In genomic region chr10:79649070-79649751, GRCm38 (mm10) we compare ENCODE assay signal across 8 mouse cellular contexts. TPM values are rescaled to one million over a fixed set of nuclear protein-coding genes. Genes with fewer than 3 reads are reported as not detected.
DNase-seq lines count a peak whose midpoint lies in the region; ATAC-seq and TF ChIP-seq lines count a peak whose summit lies in the region.

No protein-coding gene starts in this region.

- 25% methylated on average over 7 of the region's 7 CpGs for WGBS in liver, adult 2 months
- WGBS in neural tube, embryonic 12.5 days: 29% methylated on average over 7 of the region's 7 CpGs

- H3K27me3 ChIP-seq in liver, adult 2 months (ENCODE audit: control insufficient read depth, insufficient read depth, low read length): no peaks in the 10 kb centered on the region
- H3K27me3 ChIP-seq in neural tube, embryonic 12.5 days (replicated peaks): no peaks in the 10 kb centered on the region

- no peak for TF ChIP-seq POLR2A in cortical plate, adult 2 months (IDR thresholded peaks at IDR 0.05; ENCODE audit: extremely low read depth, insufficient read depth, low read length)
- no peak for TF ChIP-seq POLR2A in liver, adult 2 months (IDR thresholded peaks at IDR 0.05; ENCODE audit: extremely low read depth, insufficient read depth, low read length)

- peak; percentile 71 for DNase-seq in CD4-positive helper T cell, adult 2 months (ENCODE audit: low read depth, low spot score)
- peak; percentile 51 to 77 for DNase-seq in gastrocnemius, postnatal 36 days
- peak; percentile 73 for DNase-seq in kidney, adult 9 months
- DNase-seq in liver, adult 2 months (ENCODE audit: extremely low read depth, low read depth, low spot score): peak; percentile 41
- DNase-seq in testis, postnatal 14 days (ENCODE audit: low spot score): peak; percentile 60

- no peaks in the 10 kb centered on the region for H3K4me1 ChIP-seq in cortical plate, adult 2 months (ENCODE audit: control insufficient read depth, insufficient read depth, low read length)
- no peaks in the 10 kb centered on the region for H3K4me1 ChIP-seq in liver, adult 2 months (ENCODE audit: control insufficient read depth, insufficient read depth, low read length)
- H3K4me1 ChIP-seq in neural tube, embryonic 12.5 days: no peaks in the 10 kb centered on the region

- H3K9me3 ChIP-seq in neural tube, embryonic 12.5 days: no peaks in the 10 kb centered on the region

- ATAC-seq in activated CD4-positive, CD25-positive, alpha-beta regulatory T cell, adult 4 months: peak; percentile 49
- ATAC-seq in neural tube, embryonic 12.5 days (ENCODE audit: low FRiP score, low read depth): peak; percentile 71; the same call in 1 of the 2 replicates

- no peak overlapping the region for H3K27ac ChIP-seq in cortical plate, adult 2 months (ENCODE audit: insufficient read depth, low read length)
- no peak overlapping the region for H3K27ac ChIP-seq in liver, adult 2 months (replicated peaks; ENCODE audit: insufficient read depth, low read depth, low read length)
- no peak overlapping the region for H3K27ac ChIP-seq in neural tube, embryonic 12.5 days

- H3K4me2 ChIP-seq in neural tube, embryonic 12.5 days (replicated peaks): no peak overlapping the region

- no peak overlapping the region for H3K9ac ChIP-seq in liver, adult 2 months (ENCODE audit: low read depth, low read length)
- H3K9ac ChIP-seq in neural tube, embryonic 12.5 days: no peak overlapping the region

- H3K36me3 ChIP-seq in liver, adult 2 months (ENCODE audit: control insufficient read depth, insufficient read depth, low read length): no peaks in the 10 kb centered on the region
- H3K36me3 ChIP-seq in neural tube, embryonic 12.5 days: no peaks in the 10 kb centered on the region

- peak; percentile 94 for TF ChIP-seq CTCF in cortical plate, adult 2 months (IDR thresholded peaks at IDR 0.05; ENCODE audit: extremely low read depth, insufficient read depth, low read length)
- peak; percentile 93 for TF ChIP-seq CTCF in liver, adult 2 months (IDR thresholded peaks at IDR 0.05; ENCODE audit: low read depth, low read length)

- H3K4me3 ChIP-seq in cortical plate, adult 2 months (ENCODE audit: insufficient read depth, low read length): no peak overlapping the region
- H3K4me3 ChIP-seq in liver, adult 2 months (ENCODE audit: insufficient read depth, low read depth, low read length): no peak overlapping the region
- H3K4me3 ChIP-seq in neural tube, embryonic 12.5 days: no peak overlapping the region

- no peaks in the 10 kb centered on the region for H3K79me2 ChIP-seq in liver, adult 2 months (ENCODE audit: control insufficient read depth, insufficient read depth, low read length)

- intact Hi-C loops in gastrocnemius, postnatal 36 days (cut with DNase I): loop anchor here (2.0 kb wide), 1 partner anchor 50 kb away; no protein-coding TSS in a partner anchor

RNA-seq across cellular contexts. Expression of gene Odf3l2, which starts 3.7 kb away (rescaled TPM):
- polyA plus RNA-seq in activated CD4-positive, CD25-positive, alpha-beta regulatory T cell, adult 4 months (2017; shearing (Covaris generic)): not detected
- polyA plus RNA-seq in cortical plate, adult 2 months (2012; rRNA removed): 0.15 and 0.17 TPM in 2 replicates
- total RNA-seq in gastrocnemius, postnatal 36 days (2021): 10 to 100 TPM; 55.1 to 58.1 TPM
- total RNA-seq in liver, adult 2 months (2014; rRNA removed): not detected in 2 replicates
- polyA plus RNA-seq in liver, adult 2 months (2012; rRNA removed): not detected in 2 replicates
- not detected in 2 replicates for polyA plus RNA-seq in neural tube, embryonic 12.5 days (2016; fragmentation: Nextera tagmentation; extraction: Ambion mirVana)

RNA-seq across cellular contexts. Expression of gene Shc2, which starts 11.5 kb away (rescaled TPM):
- not detected for polyA plus RNA-seq in activated CD4-positive, CD25-positive, alpha-beta regulatory T cell, adult 4 months (2017; shearing (Covaris generic))
- 56.2 and 65.5 TPM in 2 replicates for polyA plus RNA-seq in cortical plate, adult 2 months (2012; rRNA removed)
- total RNA-seq in gastrocnemius, postnatal 36 days (2021): 1 to 10 TPM; 2.3 to 2.5 TPM
- 0.07 and 0.09 TPM in 2 replicates for total RNA-seq in liver, adult 2 months (2014; rRNA removed)
- 0.07 and 0.10 TPM in 2 replicates for polyA plus RNA-seq in liver, adult 2 months (2012; rRNA removed)
- polyA plus RNA-seq in neural tube, embryonic 12.5 days (2016; fragmentation: Nextera tagmentation; extraction: Ambion mirVana): 35.5 and 43.9 TPM in 2 replicates

RNA-seq across cellular contexts. Expression of gene Madcam1, which starts 15.1 kb away (rescaled TPM):
- under 1 TPM in 1 of 2 experiments, not detected in 1; 0.60 TPM for polyA plus RNA-seq in activated CD4-positive, CD25-positive, alpha-beta regulatory T cell, adult 4 months (2017; shearing (Covaris generic))
- polyA plus RNA-seq in cortical plate, adult 2 months (2012; rRNA removed): not detected in 2 replicates
- not detected for total RNA-seq in gastrocnemius, postnatal 36 days (2021)
- 0.60 TPM in 1 of 2 replicates, not detected in the other for total RNA-seq in liver, adult 2 months (2014; rRNA removed)
- not detected in 2 replicates for polyA plus RNA-seq in liver, adult 2 months (2012; rRNA removed)
- polyA plus RNA-seq in neural tube, embryonic 12.5 days (2016; fragmentation: Nextera tagmentation; extraction: Ambion mirVana): 1.1 and 2.0 TPM in 2 replicates

RNA-seq across cellular contexts. Expression of gene Tpgs1, which starts 20.0 kb away (rescaled TPM):
- polyA plus RNA-seq in activated CD4-positive, CD25-positive, alpha-beta regulatory T cell, adult 4 months (2017; shearing (Covaris generic)): 10 to 100 TPM; 22.5 to 32.9 TPM
- 87.5 and 88.2 TPM in 2 replicates for polyA plus RNA-seq in cortical plate, adult 2 months (2012; rRNA removed)
- total RNA-seq in gastrocnemius, postnatal 36 days (2021): 10 to 100 TPM; 19.2 to 19.6 TPM
- total RNA-seq in liver, adult 2 months (2014; rRNA removed): 18.2 and 24.4 TPM in 2 replicates
- polyA plus RNA-seq in liver, adult 2 months (2012; rRNA removed): 48.5 and 58.9 TPM in 2 replicates
- 75.2 and 79.6 TPM in 2 replicates for polyA plus RNA-seq in neural tube, embryonic 12.5 days (2016; fragmentation: Nextera tagmentation; extraction: Ambion mirVana)

RNA-seq across cellular contexts. Expression of gene Cdc34, which starts 32.8 kb away (rescaled TPM):
- 10 to 100 TPM; 17.4 to 27.5 TPM for polyA plus RNA-seq in activated CD4-positive, CD25-positive, alpha-beta regulatory T cell, adult 4 months (2017; shearing (Covaris generic))
- 110 TPM in 2 replicates for polyA plus RNA-seq in cortical plate, adult 2 months (2012; rRNA removed)
- total RNA-seq in gastrocnemius, postnatal 36 days (2021): 100 to 1,000 TPM; 344 to 378 TPM
- total RNA-seq in liver, adult 2 months (2014; rRNA removed): 82.1 and 91.1 TPM in 2 replicates
- 215 and 222 TPM in 2 replicates for polyA plus RNA-seq in liver, adult 2 months (2012; rRNA removed)
- polyA plus RNA-seq in neural tube, embryonic 12.5 days (2016; fragmentation: Nextera tagmentation; extraction: Ambion mirVana): 136 and 141 TPM in 2 replicates

Comparison
In these comparisons a context has a peak if more than half of its experiments do, and no peak if none do; other contexts are left out.
1. RNA of gene Shc2, which starts 11.5 kb away (polyA plus RNA-seq): 56.2 to 65.5 TPM in cortical plate, adult 2 months and 35.5 to 43.9 TPM in neural tube, embryonic 12.5 days; 0.07 to 0.10 TPM in liver, adult 2 months and not detected in activated CD4-positive, CD25-positive, alpha-beta regulatory T cell, adult 4 months; every median in the first group is over 10 times any median in the second.
2. Peak in every context shown above with its lines, with median percentiles within 50 percentile points of each other: DNase-seq.